Mouse (Mus musculus): ENCODE data around the gene Pou2f1. TPM values are rescaled to one million over a fixed set of nuclear protein-coding genes. Genes with fewer than 3 reads are reported as not detected.
A peak's percentile ranks its signal among the peaks of the same experiment; 100 is the strongest.

The Pou2f1 gene
- polyA plus RNA-seq (2015; fragmentation: Nextera tagmentation; extraction: Ambion mirVana): 4.2 and 4.9 TPM in 2 replicates

GRCm38 (mm10) chr1:166002520-166003155 lies at the start of gene Pou2f1:
TSS of gene Pou2f1 (minus strand) at chr1:166002678.
- Histone ChIP-seq H3K4me1 (ENCODE audit: control insufficient read depth, low read depth, low read length) (peaks cover 15% of the 10 kb centered on the region), H3K27me3 (ENCODE audit: control insufficient read depth, insufficient read depth, low read depth, low read length) (no peaks in the 10 kb centered on the region), H3K27ac (ENCODE audit: low read length) (peak within 1 kb of the TSS; percentile 94), H3K9ac (ENCODE audit: low read depth, low read length) (peak within 1 kb of the TSS; percentile 96), H3K9me3 (replicated peaks; ENCODE audit: control insufficient read depth, low read length) (no peaks in the 10 kb centered on the region), H3K36me3 (ENCODE audit: control insufficient read depth, insufficient read depth) (no peaks in the 10 kb centered on the region), H3K4me3 (ENCODE audit: low read depth, low read length) (peak within 1 kb of the TSS; percentile 96), H3K4me2 (ENCODE audit: low read depth, low read length) (peak within 1 kb of the TSS; percentile 100)
- peak; percentile 89 for ATAC-seq (ENCODE audit: low read depth)
- whole genome bisulfite sequencing (ENCODE audit: insufficient replicate concordance): under 1% methylated on average over 48 of the region's 61 CpGs

DNA sequence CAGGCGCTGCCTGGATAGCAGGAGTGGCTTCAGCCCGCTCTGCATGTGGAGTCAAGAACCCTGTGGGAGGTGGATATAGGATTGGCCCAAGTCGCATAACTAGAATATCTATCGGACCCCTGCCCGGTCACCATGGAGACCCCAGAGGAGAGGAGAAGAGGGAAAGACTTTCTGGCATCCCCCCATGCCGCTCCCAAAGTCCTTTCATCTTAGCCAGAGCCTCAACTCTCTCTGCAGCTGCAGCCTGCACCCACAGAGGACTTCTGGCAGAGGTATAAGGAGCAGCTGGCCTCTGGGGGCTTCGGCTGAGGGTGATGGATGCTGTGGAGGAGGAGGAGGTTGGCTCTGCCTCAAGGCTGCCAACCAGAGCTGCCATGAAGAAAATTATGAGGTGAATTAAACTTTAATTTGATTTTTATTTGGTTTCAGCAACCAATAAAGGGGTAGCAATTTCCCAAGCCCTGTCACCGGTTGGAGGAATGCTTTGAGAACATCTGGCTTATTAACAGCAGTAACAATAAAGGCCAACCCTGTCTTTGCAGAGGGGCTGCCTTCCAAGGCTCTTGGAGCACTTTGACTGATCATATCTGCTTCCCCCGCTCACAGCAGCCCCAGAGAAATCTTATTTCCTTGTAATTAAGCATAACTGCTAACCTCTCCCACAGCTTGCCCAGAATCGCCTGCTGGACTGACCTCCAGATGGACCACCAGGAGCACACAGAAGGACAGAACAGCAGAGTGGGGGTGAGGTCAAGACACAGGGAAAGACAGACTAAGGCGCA lies 46.8 kb upstream of the Pou2f1 start:
- H3K36me3 ChIP-seq (ENCODE audit: control insufficient read depth, insufficient read depth): no peaks in the 10 kb centered on the region
- 32% methylated on average over 11 of the region's 11 CpGs for WGBS (ENCODE audit: insufficient replicate concordance)
- no peak overlapping the region for H3K27ac ChIP-seq (ENCODE audit: low read length)
- H3K4me3 ChIP-seq (ENCODE audit: low read depth, low read length): no peak overlapping the region
- no peak for ATAC-seq (ENCODE audit: low read depth)
- peak overlapping the region; percentile 68 for H3K4me2 ChIP-seq (ENCODE audit: low read depth, low read length)
- H3K4me1 ChIP-seq (ENCODE audit: control insufficient read depth, low read depth, low read length): no peaks in the 10 kb centered on the region; the same call in none of the 2 replicates
- no peaks in the 10 kb centered on the region for H3K9me3 ChIP-seq (replicated peaks; ENCODE audit: control insufficient read depth, low read length)
- H3K27me3 ChIP-seq (ENCODE audit: control insufficient read depth, insufficient read depth, low read depth, low read length): peaks cover 34% of the 10 kb centered on the region
- no peak overlapping the region for H3K9ac ChIP-seq (ENCODE audit: low read depth, low read length)

DNA sequence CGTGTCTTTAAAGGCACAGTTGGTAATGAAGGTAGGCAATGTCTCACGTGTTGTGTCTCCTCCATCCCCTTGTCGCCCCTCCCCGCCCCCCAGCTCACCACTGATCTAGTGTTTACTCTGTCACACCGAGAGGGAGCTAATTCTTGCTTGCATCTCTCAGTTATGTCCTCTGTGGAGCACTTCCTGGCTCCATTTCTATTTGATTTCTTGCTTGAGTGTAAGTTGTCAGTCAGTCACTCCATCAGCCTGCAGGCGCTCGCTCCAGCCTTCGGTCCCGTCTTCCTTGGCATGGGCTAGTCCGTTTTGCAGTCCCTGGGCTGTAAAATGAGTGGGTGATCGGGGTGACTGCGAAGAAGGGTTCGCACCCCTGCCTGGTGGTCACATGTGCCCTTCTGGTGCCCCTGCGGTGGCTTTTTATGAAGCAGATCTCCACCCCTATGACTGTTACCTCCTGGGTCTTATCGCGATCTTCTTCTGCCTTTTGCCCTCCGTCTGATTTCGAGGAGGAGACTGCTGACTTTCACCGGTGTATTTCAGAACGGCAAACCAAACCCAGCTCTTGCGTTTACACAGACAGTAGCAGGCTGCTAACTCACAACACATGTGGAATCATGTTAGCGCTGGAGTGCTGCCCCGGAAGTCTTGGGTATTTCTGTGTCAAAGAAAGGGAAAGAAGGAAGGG lies 45.9 kb upstream of the Pou2f1 start:
- no peak for ATAC-seq (ENCODE audit: low read depth)
- Histone ChIP-seq H3K27ac (ENCODE audit: low read length) (no peak overlapping the region), H3K4me1 (ENCODE audit: control insufficient read depth, low read depth, low read length) (no peaks in the 10 kb centered on the region; the same call in none of the 2 replicates), H3K36me3 (ENCODE audit: control insufficient read depth, insufficient read depth) (no peaks in the 10 kb centered on the region), H3K9me3 (replicated peaks; ENCODE audit: control insufficient read depth, low read length) (no peaks in the 10 kb centered on the region), H3K27me3 (ENCODE audit: control insufficient read depth, insufficient read depth, low read depth, low read length) (peaks cover 34% of the 10 kb centered on the region), H3K4me3 (ENCODE audit: low read depth, low read length) (peak overlapping the region; percentile 42), H3K9ac (ENCODE audit: low read depth, low read length) (no peak overlapping the region), H3K4me2 (ENCODE audit: low read depth, low read length) (peak overlapping the region; percentile 68)
- 2% methylated on average over 23 of the region's 23 CpGs for WGBS (ENCODE audit: insufficient replicate concordance)

DNA sequence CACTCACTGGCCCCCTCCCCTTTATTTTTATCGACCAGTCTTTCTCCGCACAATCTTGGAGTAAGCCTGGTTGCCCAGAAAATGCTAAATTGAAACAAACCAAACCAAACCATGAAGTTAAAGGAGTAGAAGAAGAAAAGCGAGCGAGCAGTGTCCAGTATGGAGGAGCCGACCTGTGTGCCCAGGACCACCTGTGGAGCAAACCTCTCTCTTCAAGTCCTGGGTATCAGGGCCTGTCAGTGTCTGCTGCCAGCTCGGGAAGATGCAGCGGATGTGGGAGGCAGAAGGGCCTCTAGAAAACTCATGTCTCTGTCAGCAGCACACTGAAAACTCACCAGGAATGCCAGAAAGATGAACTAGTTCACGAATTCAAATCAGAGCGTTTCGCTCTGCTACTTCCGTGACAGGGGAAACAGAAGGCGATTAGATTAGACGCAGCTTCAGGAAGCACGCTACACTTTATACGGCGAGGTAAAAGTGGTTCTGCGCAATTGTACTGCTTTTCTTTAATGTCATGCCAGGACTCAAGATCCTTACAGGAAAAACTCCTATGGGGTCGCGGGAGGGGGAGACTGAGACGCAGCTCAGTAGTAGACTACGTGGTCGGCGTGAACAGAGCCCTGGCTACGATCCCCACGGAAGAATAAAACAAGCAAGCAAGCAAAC lies 45.2 kb upstream of the Pou2f1 start:
- H3K9ac ChIP-seq (ENCODE audit: low read depth, low read length): no peak overlapping the region
- peak overlapping the region; percentile 68 for H3K4me2 ChIP-seq (ENCODE audit: low read depth, low read length)
- H3K27ac ChIP-seq (ENCODE audit: low read length): no peak overlapping the region
- H3K27me3 ChIP-seq (ENCODE audit: control insufficient read depth, insufficient read depth, low read depth, low read length): peaks cover 34% of the 10 kb centered on the region
- H3K36me3 ChIP-seq (ENCODE audit: control insufficient read depth, insufficient read depth): no peaks in the 10 kb centered on the region
- 8% methylated on average over 25 of the region's 25 CpGs for WGBS (ENCODE audit: insufficient replicate concordance)
- no peaks in the 10 kb centered on the region for H3K9me3 ChIP-seq (replicated peaks; ENCODE audit: control insufficient read depth, low read length)
- ATAC-seq (ENCODE audit: low read depth): 0 out of 2 replicates have a peak, but pooled peaks have one; percentile 24
- H3K4me3 ChIP-seq (ENCODE audit: low read depth, low read length): peak overlapping the region; percentile 42
- H3K4me1 ChIP-seq (ENCODE audit: control insufficient read depth, low read depth, low read length): no peaks in the 10 kb centered on the region; the same call in none of the 2 replicates

DNA sequence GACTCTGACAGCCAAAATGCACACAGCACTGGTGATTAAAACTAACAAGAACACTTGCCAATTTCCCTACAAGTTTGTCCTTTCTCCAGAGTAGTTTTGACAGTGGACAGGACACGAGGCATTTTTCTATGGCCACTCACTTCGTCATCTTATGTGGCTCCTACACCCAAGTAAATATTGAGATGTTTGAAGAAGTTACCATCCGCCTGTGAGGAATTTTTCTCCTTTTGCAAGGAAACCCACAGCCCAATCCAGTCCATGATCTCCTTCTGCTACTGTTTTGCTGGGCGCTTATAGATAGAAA lies 43.4 kb upstream of the Pou2f1 start:
- no peak overlapping the region for H3K4me2 ChIP-seq (ENCODE audit: low read depth, low read length)

GRCm38 (mm10) chr1:166045060-166045893 lies 42.8 kb upstream of the Pou2f1 start:
- Histone ChIP-seq H3K4me3 (ENCODE audit: low read depth, low read length) (no peak overlapping the region), H3K4me1 (ENCODE audit: control insufficient read depth, low read depth, low read length) (no peaks in the 10 kb centered on the region; the same call in none of the 2 replicates), H3K9ac (ENCODE audit: low read depth, low read length) (no peak overlapping the region), H3K27ac (ENCODE audit: low read length) (no peak overlapping the region), H3K36me3 (ENCODE audit: control insufficient read depth, insufficient read depth) (no peaks in the 10 kb centered on the region), H3K27me3 (ENCODE audit: control insufficient read depth, insufficient read depth, low read depth, low read length) (peaks cover 34% of the 10 kb centered on the region), H3K9me3 (replicated peaks; ENCODE audit: control insufficient read depth, low read length) (no peaks in the 10 kb centered on the region), H3K4me2 (ENCODE audit: low read depth, low read length) (no peak overlapping the region)
- ATAC-seq (ENCODE audit: low read depth): no peak
- 51% methylated on average over 14 of the region's 14 CpGs for WGBS (ENCODE audit: insufficient replicate concordance)

More for the DNA sequence above, 43.4 kb upstream of the Pou2f1 start:
- no peaks in the 10 kb centered on the region; the same call in none of the 2 replicates for H3K4me1 ChIP-seq (ENCODE audit: control insufficient read depth, low read depth, low read length)
- no peak overlapping the region for H3K9ac ChIP-seq (ENCODE audit: low read depth, low read length)
- H3K27ac ChIP-seq (ENCODE audit: low read length): no peak overlapping the region
- WGBS (ENCODE audit: insufficient replicate concordance): 55% methylated on average over 4 of the region's 4 CpGs
- no peak for ATAC-seq (ENCODE audit: low read depth)
- H3K9me3 ChIP-seq (replicated peaks; ENCODE audit: control insufficient read depth, low read length): no peaks in the 10 kb centered on the region
- no peak overlapping the region for H3K4me3 ChIP-seq (ENCODE audit: low read depth, low read length)
- no peaks in the 10 kb centered on the region for H3K36me3 ChIP-seq (ENCODE audit: control insufficient read depth, insufficient read depth)
- peaks cover 34% of the 10 kb centered on the region for H3K27me3 ChIP-seq (ENCODE audit: control insufficient read depth, insufficient read depth, low read depth, low read length)

DNA sequence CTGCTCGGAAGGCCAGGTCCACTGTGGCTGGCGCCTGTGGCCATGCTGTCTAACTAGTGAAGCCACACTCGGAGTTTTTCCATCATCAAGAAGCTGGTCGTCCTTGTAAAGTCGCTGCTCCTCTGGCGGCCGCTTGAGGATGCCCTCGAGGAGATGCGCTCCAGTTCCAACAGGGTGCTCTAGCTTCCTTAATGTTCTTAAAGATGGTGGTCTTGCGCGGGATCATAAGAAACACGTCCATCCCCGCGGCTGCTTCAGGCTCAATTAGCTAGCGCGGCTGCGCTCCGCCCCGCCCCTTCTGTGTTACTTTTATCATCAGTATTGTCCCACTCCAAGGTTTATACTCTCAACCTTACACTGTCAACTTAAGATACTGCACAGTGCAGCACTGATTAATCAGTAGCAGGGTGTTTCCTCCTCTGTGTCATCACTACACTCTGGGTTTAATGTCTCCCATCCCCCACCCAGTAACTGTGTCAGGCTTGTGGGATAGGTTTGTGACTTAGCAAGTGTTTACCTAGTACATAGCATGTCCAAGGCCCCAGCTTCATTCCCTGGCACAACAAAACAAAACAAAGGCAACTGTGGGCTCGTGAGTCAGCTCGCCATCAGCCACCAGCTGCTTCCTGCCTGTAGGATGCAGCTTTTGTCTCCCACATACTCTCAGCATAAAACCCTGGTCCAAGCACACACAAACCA lies 41.1 kb upstream of the Pou2f1 start:
- Histone ChIP-seq H3K4me1 (ENCODE audit: control insufficient read depth, low read depth, low read length) (no peaks in the 10 kb centered on the region; the same call in none of the 2 replicates), H3K27ac (ENCODE audit: low read length) (no peak overlapping the region), H3K9ac (ENCODE audit: low read depth, low read length) (no peak overlapping the region), H3K9me3 (replicated peaks; ENCODE audit: control insufficient read depth, low read length) (no peaks in the 10 kb centered on the region), H3K4me2 (ENCODE audit: low read depth, low read length) (no peak overlapping the region), H3K27me3 (ENCODE audit: control insufficient read depth, insufficient read depth, low read depth, low read length) (peaks cover 25% of the 10 kb centered on the region), H3K36me3 (ENCODE audit: control insufficient read depth, insufficient read depth) (no peaks in the 10 kb centered on the region), H3K4me3 (ENCODE audit: low read depth, low read length) (no peak overlapping the region)
- 50% methylated on average over 21 of the region's 21 CpGs for WGBS (ENCODE audit: insufficient replicate concordance)
- peak; percentile 32; the same call in 1 of the 2 replicates for ATAC-seq (ENCODE audit: low read depth)
